Mouse (Mus musculus): ENCODE results near the gene Tmem200c. TPM values are rescaled to one million over a fixed set of nuclear protein-coding genes. Genes with fewer than 3 reads are reported as not detected.
A peak's percentile ranks its signal among the peaks of the same experiment; 100 is the strongest.

Tmem200c gene
- 1.1 and 1.4 TPM in 2 replicates for polyA plus RNA-seq (2014; fragmentation: Nextera tagmentation; extraction: Ambion mirVana)

GRCm38 (mm10) chr17:68826323-68826722, at the start of gene Tmem200c:
Gene Tmem200c (plus strand): TSS chr17:68826623.
- no peak for ATAC-seq (replicated peaks; ENCODE audit: insufficient number of reproducible peaks, low FRiP score, low TSS enrichment, low read depth)
- H3K27me3 ChIP-seq (ENCODE audit: control insufficient read depth, insufficient read depth, low read length): no peaks in the 10 kb centered on the region
- H3K9ac ChIP-seq (replicated peaks; ENCODE audit: low read length): no peak within 1 kb of the TSS
- H3K27ac ChIP-seq (replicated peaks; ENCODE audit: low read depth, low read length): no peak within 1 kb of the TSS
- no peaks in the 10 kb centered on the region for H3K9me3 ChIP-seq (replicated peaks; ENCODE audit: control insufficient read depth, low read length)
- H3K4me2 ChIP-seq (ENCODE audit: low read depth, low read length): no peak within 1 kb of the TSS
- no peak within 1 kb of the TSS for H3K4me3 ChIP-seq (ENCODE audit: low read depth, low read length)
- DNase-seq (ENCODE audit: low spot score): no peak
- 76% methylated on average over 6 of the region's 6 CpGs for WGBS
- no peaks in the 10 kb centered on the region for H3K36me3 ChIP-seq (replicated peaks; ENCODE audit: control insufficient read depth, insufficient read depth, low read depth, low read length)
- H3K4me1 ChIP-seq (ENCODE audit: control insufficient read depth, insufficient read depth, low read length): no peaks in the 10 kb centered on the region

GRCm38 (mm10) chr17:68793741-68794140, 32.7 kb upstream of the Tmem200c start:
- Histone ChIP-seq H3K4me2 (ENCODE audit: low read depth, low read length) (no peak overlapping the region), H3K9ac (replicated peaks; ENCODE audit: low read length) (no peak overlapping the region), H3K27me3 (ENCODE audit: control insufficient read depth, insufficient read depth, low read length) (no peaks in the 10 kb centered on the region), H3K9me3 (replicated peaks; ENCODE audit: control insufficient read depth, low read length) (no peaks in the 10 kb centered on the region), H3K4me3 (ENCODE audit: low read depth, low read length) (no peak overlapping the region), H3K4me1 (ENCODE audit: control insufficient read depth, insufficient read depth, low read length) (no peaks in the 10 kb centered on the region), H3K36me3 (replicated peaks; ENCODE audit: control insufficient read depth, insufficient read depth, low read depth, low read length) (no peaks in the 10 kb centered on the region), H3K27ac (replicated peaks; ENCODE audit: low read depth, low read length) (no peak overlapping the region)
- WGBS: 94% methylated on average over 4 of the region's 4 CpGs
- DNase-seq (ENCODE audit: low spot score): no peak
- no peak for ATAC-seq (replicated peaks; ENCODE audit: insufficient number of reproducible peaks, low FRiP score, low TSS enrichment, low read depth)

GRCm38 (mm10) chr17:68836655-68837012, 10.2 kb downstream of the Tmem200c start:
- Histone ChIP-seq H3K4me3 (ENCODE audit: low read depth, low read length) (peak overlapping the region; percentile 46), H3K27me3 (ENCODE audit: control insufficient read depth, insufficient read depth, low read length) (peaks cover 34% of the 10 kb centered on the region), H3K4me1 (ENCODE audit: control insufficient read depth, insufficient read depth, low read length) (peaks cover 7% of the 10 kb centered on the region; the same call in 1 of the 2 replicates), H3K9me3 (replicated peaks; ENCODE audit: control insufficient read depth, low read length) (no peaks in the 10 kb centered on the region), H3K27ac (replicated peaks; ENCODE audit: low read depth, low read length) (no peak overlapping the region), H3K4me2 (ENCODE audit: low read depth, low read length) (peak overlapping the region; percentile 75), H3K9ac (replicated peaks; ENCODE audit: low read length) (peak overlapping the region; percentile 56; the same call in 1 of the 2 replicates), H3K36me3 (replicated peaks; ENCODE audit: control insufficient read depth, insufficient read depth, low read depth, low read length) (no peaks in the 10 kb centered on the region)
- under 1% methylated on average over 13 of the region's 15 CpGs for WGBS
- no peak for DNase-seq (ENCODE audit: low spot score)
- no peak; the same call in none of the 2 replicates for ATAC-seq (replicated peaks; ENCODE audit: insufficient number of reproducible peaks, low FRiP score, low TSS enrichment, low read depth)

- no peaks in the 10 kb centered on the region for H3K9me3 ChIP-seq (replicated peaks; ENCODE audit: control insufficient read depth, low read length)
- peak overlapping the region; percentile 46 for H3K4me3 ChIP-seq (ENCODE audit: low read depth, low read length)
- H3K36me3 ChIP-seq (replicated peaks; ENCODE audit: control insufficient read depth, insufficient read depth, low read depth, low read length): no peaks in the 10 kb centered on the region
- peaks cover 40% of the 10 kb centered on the region for H3K27me3 ChIP-seq (ENCODE audit: control insufficient read depth, insufficient read depth, low read length)
- WGBS: under 1% methylated on average over 57 of the region's 72 CpGs
- peak overlapping the region; percentile 56 for H3K9ac ChIP-seq (replicated peaks; ENCODE audit: low read length)
- DNase-seq (ENCODE audit: low spot score) (peak; percentile 64), ATAC-seq (replicated peaks; ENCODE audit: insufficient number of reproducible peaks, low FRiP score, low TSS enrichment, low read depth) (peak; percentile 77)
- H3K4me1 ChIP-seq (ENCODE audit: control insufficient read depth, insufficient read depth, low read length): peaks cover 7% of the 10 kb centered on the region; the same call in 1 of the 2 replicates
- H3K27ac ChIP-seq (replicated peaks; ENCODE audit: low read depth, low read length): no peak overlapping the region
- peak overlapping the region; percentile 75 for H3K4me2 ChIP-seq (ENCODE audit: low read depth, low read length)
These were observed 10.8 kb downstream of the Tmem200c start for GRCm38 (mm10) chr17:68837013-68837858.

- 5% methylated on average over 4 of the region's 4 CpGs for whole genome bisulfite sequencing
These were observed 11.4 kb downstream of the Tmem200c start for GRCm38 (mm10) chr17:68837859-68838194.

GRCm38 (mm10) chr17:68839888-68840571, 13.6 kb downstream of the Tmem200c start:
- no peak overlapping the region for H3K27ac ChIP-seq (replicated peaks; ENCODE audit: low read depth, low read length)
- peaks cover 40% of the 10 kb centered on the region for H3K27me3 ChIP-seq (ENCODE audit: control insufficient read depth, insufficient read depth, low read length)
- H3K4me1 ChIP-seq (ENCODE audit: control insufficient read depth, insufficient read depth, low read length): peaks cover 7% of the 10 kb centered on the region; the same call in 1 of the 2 replicates
- ATAC-seq (replicated peaks; ENCODE audit: insufficient number of reproducible peaks, low FRiP score, low TSS enrichment, low read depth) (no peak), DNase-seq (ENCODE audit: low spot score) (no peak)
- no peaks in the 10 kb centered on the region for H3K36me3 ChIP-seq (replicated peaks; ENCODE audit: control insufficient read depth, insufficient read depth, low read depth, low read length)
- no peak overlapping the region for H3K9ac ChIP-seq (replicated peaks; ENCODE audit: low read length)
- 10% methylated on average over 17 of the region's 17 CpGs for WGBS
- H3K4me2 ChIP-seq (ENCODE audit: low read depth, low read length): no peak overlapping the region; the same call in 1 of the 2 replicates
- no peak overlapping the region; the same call in 1 of the 2 replicates for H3K4me3 ChIP-seq (ENCODE audit: low read depth, low read length)
- no peaks in the 10 kb centered on the region for H3K9me3 ChIP-seq (replicated peaks; ENCODE audit: control insufficient read depth, low read length)

More at GRCm38 (mm10) chr17:68837859-68838194, 11.4 kb downstream of the Tmem200c start:
- H3K4me1 ChIP-seq (ENCODE audit: control insufficient read depth, insufficient read depth, low read length): peaks cover 7% of the 10 kb centered on the region; the same call in 1 of the 2 replicates
- H3K36me3 ChIP-seq (replicated peaks; ENCODE audit: control insufficient read depth, insufficient read depth, low read depth, low read length): no peaks in the 10 kb centered on the region
- H3K27ac ChIP-seq (replicated peaks; ENCODE audit: low read depth, low read length): no peak overlapping the region
- H3K4me2 ChIP-seq (ENCODE audit: low read depth, low read length): peak overlapping the region; percentile 75
- H3K9me3 ChIP-seq (replicated peaks; ENCODE audit: control insufficient read depth, low read length): no peaks in the 10 kb centered on the region
- ATAC-seq (replicated peaks; ENCODE audit: insufficient number of reproducible peaks, low FRiP score, low TSS enrichment, low read depth) (no peak), DNase-seq (ENCODE audit: low spot score) (peak; percentile 14)
- H3K9ac ChIP-seq (replicated peaks; ENCODE audit: low read length): peak overlapping the region; percentile 56
- peaks cover 40% of the 10 kb centered on the region for H3K27me3 ChIP-seq (ENCODE audit: control insufficient read depth, insufficient read depth, low read length)
- H3K4me3 ChIP-seq (ENCODE audit: low read depth, low read length): peak overlapping the region; percentile 46

GRCm38 (mm10) chr17:68840572-68840939, 14.1 kb downstream of the Tmem200c start:
- WGBS: 17% methylated on average over 10 of the region's 10 CpGs
- Histone ChIP-seq H3K36me3 (replicated peaks; ENCODE audit: control insufficient read depth, insufficient read depth, low read depth, low read length) (no peaks in the 10 kb centered on the region), H3K4me2 (ENCODE audit: low read depth, low read length) (peak overlapping the region; percentile 95), H3K4me3 (ENCODE audit: low read depth, low read length) (peak overlapping the region; percentile 45), H3K9ac (replicated peaks; ENCODE audit: low read length) (no peak overlapping the region), H3K4me1 (ENCODE audit: control insufficient read depth, insufficient read depth, low read length) (peaks cover 7% of the 10 kb centered on the region; the same call in 1 of the 2 replicates), H3K27me3 (ENCODE audit: control insufficient read depth, insufficient read depth, low read length) (peaks cover 39% of the 10 kb centered on the region), H3K27ac (replicated peaks; ENCODE audit: low read depth, low read length) (no peak overlapping the region), H3K9me3 (replicated peaks; ENCODE audit: control insufficient read depth, low read length) (no peaks in the 10 kb centered on the region)
- DNase-seq (ENCODE audit: low spot score): no peak
- ATAC-seq (replicated peaks; ENCODE audit: insufficient number of reproducible peaks, low FRiP score, low TSS enrichment, low read depth): no peak

Data from embryonic facial prominence, embryonic 11.5 days (tissue).